Mouse (Mus musculus): ENCODE data around the gene Ubl5.

DNA sequence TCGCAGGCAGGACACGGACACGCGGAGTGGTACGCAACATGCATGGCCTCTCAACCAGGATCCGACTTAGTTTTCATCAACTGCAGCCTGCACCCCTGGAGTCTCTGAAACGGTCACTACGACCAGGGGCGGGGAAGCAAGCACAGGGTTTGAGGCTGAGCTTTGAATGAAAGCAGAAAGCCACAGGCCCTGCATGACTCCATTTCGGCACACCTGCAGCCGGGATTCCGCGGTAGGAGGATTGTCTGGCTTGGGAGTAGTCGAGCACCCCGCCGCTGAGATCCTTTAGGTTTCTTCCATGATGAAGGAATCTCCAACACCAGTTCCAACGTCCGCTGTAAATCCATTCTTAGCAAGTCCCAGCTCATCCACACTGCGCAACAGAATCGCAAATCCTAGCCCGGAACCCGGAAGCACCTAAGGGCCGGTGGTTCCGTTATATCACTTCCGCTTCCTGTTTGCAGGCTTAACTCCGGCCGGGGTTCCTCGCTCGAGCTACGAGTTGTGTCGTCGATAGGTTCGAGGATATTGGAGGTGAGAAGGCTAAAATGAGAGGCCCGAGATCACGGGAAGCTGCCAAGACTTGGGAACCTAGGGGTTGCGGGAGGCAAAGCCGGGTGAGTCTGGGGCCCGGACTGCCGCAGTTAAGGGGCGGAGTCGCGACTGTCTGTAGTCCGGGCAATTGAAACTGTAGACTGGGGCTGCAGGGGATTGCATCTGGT is 1.8 kb downstream of the Ubl5 start, which contains the start of gene Fbxl12:
- TF ChIP-seq EP300 (optimal IDR thresholded peaks at IDR 0.05) = peak; percentile 21
- TF ChIP-seq CTCF (IDR thresholded peaks at IDR 0.05; ENCODE audit: low read depth) = no peak

Data from stomach, postnatal 0 days (tissue).